Mouse (Mus musculus) midbrain, embryonic 11.5 days (tissue): ENCODE data around the gene Fam149a. TPM values are rescaled to one million over a fixed set of nuclear protein-coding genes. Genes with fewer than 3 reads are reported as not detected.
A peak's percentile ranks its signal among the peaks of the same experiment; 100 is the strongest.

Experiments
- ATAC-seq: fragments of 200-750 bp; cut with Nextera tagmentation; 2 replicates; pipeline ENCODE4 v1.8.0; 2017; ENCODE audit warnings: moderate TSS enrichment, moderate library complexity; ENCODE audit not compliant: low FRiP score
- DNase-seq: peaks from one replicate; pipeline ENCODE4 v3.0.0; 2015; ENCODE audit warnings: low spot score; ENCODE audit errors: missing footprints
- H3K27ac ChIP-seq: fragments of 300-500 bp; sonication (generic); 2 replicates; pipeline ENCODE4 v1.5.1; 2014; ENCODE audit warnings: low read depth, low read length
- H3K27me3 ChIP-seq: fragments of 300-500 bp; sonication (generic); 2 replicates; pipeline ENCODE4 v1.6.1; 2014; ENCODE audit warnings: mild to moderate bottlenecking, low read length, moderate library complexity, mixed read lengths; ENCODE audit not compliant: control insufficient read depth, insufficient read depth
- H3K36me3 ChIP-seq: fragments of 300-500 bp; sonication (generic); 2 replicates; pipeline ENCODE4 v1.6.1; 2014; ENCODE audit warnings: mild to moderate bottlenecking, low read length, moderate library complexity, mixed read lengths; ENCODE audit not compliant: control insufficient read depth, insufficient read depth
- H3K4me1 ChIP-seq: fragments of 300-500 bp; sonication (generic); 2 replicates; pipeline ENCODE4 v1.6.1; 2014; ENCODE audit warnings: low read length; ENCODE audit not compliant: control insufficient read depth, insufficient read depth
- H3K4me2 ChIP-seq: fragments of 300-500 bp; sonication (generic); 2 replicates; pipeline ENCODE4 v1.6.1; 2014; ENCODE audit warnings: mild to moderate bottlenecking, moderate library complexity
- H3K4me3 ChIP-seq: fragments of 300-500 bp; sonication (generic); 2 replicates; pipeline ENCODE4 v1.5.1; 2014; ENCODE audit warnings: low read depth, low read length
- H3K9ac ChIP-seq: fragments of 300-500 bp; sonication (generic); 2 replicates; pipeline ENCODE4 v1.6.1; 2014; ENCODE audit warnings: low read length
- H3K9me3 ChIP-seq: fragments of 300-500 bp; sonication (generic); 2 replicates; pipeline ENCODE4 v1.6.1; 2016; ENCODE audit warnings: low read length; ENCODE audit not compliant: control insufficient read depth
- WGBS: fragments of 180-500 bp; shearing (Covaris S2); extraction: QIAGEN DNeasy Blood & Tissue Kit; methylation state at CpG from one replicate; pipeline ENCODE4 v1.1.7; 2014; 5-methylcytosine and 5-hydroxymethylcytosine counted together
- polyA plus RNA-seq: library from polyadenylated mRNA; unstranded; fragments of >200 nt; fragmentation: Nextera tagmentation; extraction: Ambion mirVana; gene quantifications from 2 replicates; pipeline ENCODE4 v1.2.1, GENCODE M21; 2014

Fam149a gene
- 8.1 and 9.8 TPM in 2 replicates for polyA plus RNA-seq

DNA sequence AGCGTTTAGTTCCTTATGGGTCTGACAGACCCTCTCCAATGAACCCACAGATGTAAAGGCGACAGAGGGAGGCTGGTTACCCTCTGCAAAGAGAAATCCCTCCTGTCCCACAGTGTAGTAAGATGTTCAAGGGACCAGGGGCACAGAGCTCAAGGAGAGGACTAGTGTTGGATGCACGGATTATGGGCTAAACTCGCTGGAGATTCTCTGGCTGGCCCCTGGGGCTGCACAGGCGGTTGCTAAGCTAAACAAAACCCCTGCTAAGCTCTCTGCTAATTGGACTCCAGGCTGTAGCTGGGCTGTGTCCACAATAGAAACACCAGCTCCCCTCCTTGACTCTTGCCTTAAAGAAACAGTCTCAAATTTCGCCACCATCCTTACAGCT is at the start of gene Fam149a:
Fam149a (minus strand) TSS at position 329 of the 385 bp plus-strand sequence.
- H3K4me3 ChIP-seq = peak within 1 kb of the TSS; percentile 35
- no peaks in the 10 kb centered on the region for H3K36me3 ChIP-seq
- no peak within 1 kb of the TSS for H3K27ac ChIP-seq
- no peaks in the 10 kb centered on the region for H3K9me3 ChIP-seq
- peaks cover 7% of the 10 kb centered on the region; the same call in 1 of the 2 replicates for H3K4me1 ChIP-seq
- 2% methylated on average over 6 of the region's 6 CpGs for WGBS
- ATAC-seq = peak; percentile 86
- no peak for DNase-seq
- peak within 1 kb of the TSS; percentile 48 for H3K9ac ChIP-seq
- H3K4me2 ChIP-seq = peak within 1 kb of the TSS; percentile 92
- no peaks in the 10 kb centered on the region; the same call in 1 of the 2 replicates for H3K27me3 ChIP-seq

DNA sequence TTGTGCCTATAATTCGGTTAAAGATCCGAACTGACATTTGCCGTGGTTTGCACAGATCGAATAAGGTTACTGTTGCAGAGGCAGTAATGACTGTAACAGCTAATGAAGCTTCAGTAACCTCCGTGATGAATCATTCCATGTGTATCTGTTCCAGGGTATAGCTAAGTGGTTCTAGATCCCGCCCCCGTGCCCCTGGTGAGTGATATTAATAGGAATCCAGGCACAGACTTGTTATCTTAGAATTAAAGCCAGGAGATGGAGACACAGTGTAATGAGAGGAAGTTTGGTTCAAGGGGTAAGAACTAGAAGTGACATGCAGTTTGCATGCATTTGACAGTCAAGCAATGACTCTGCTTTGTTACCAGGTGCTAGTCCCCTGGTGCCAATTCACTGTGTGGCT is 38.1 kb upstream of the Fam149a start:
- H3K4me3 ChIP-seq = no peak overlapping the region
- 90% methylated on average over 7 of the region's 7 CpGs for WGBS
- no peak overlapping the region for H3K27ac ChIP-seq
- H3K4me1 ChIP-seq = no peaks in the 10 kb centered on the region
- peak; percentile 56 for DNase-seq
- H3K9ac ChIP-seq = no peak overlapping the region
- no peak overlapping the region for H3K4me2 ChIP-seq
- no peaks in the 10 kb centered on the region for H3K27me3 ChIP-seq
- no peaks in the 10 kb centered on the region for H3K36me3 ChIP-seq
- no peak for ATAC-seq
- H3K9me3 ChIP-seq = no peaks in the 10 kb centered on the region

DNA sequence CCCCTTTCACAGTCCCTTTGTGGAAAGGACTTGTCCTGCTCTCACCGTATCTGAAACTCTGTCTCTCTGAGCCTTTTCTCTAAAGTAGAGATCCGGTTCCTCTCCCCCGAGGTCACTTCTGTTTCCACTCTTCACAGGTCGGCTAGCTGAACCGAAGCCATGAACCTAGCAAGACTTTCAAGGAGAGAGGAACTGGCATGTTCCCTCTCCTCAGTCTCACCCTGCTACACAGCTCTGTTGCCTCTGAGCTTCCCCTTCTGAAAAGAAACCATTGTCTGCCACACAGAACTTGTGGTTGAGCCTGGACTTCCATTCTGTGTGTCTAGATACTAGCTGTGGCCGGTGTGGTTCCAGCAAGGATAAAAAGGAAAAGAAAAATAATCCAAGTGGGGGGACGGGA is 32.9 kb upstream of the Fam149a start:
- WGBS = 83% methylated on average over 7 of the region's 7 CpGs
- DNase-seq = no peak
- Histone ChIP-seq H3K4me2 (no peak overlapping the region), H3K36me3 (no peaks in the 10 kb centered on the region), H3K4me3 (no peak overlapping the region), H3K9ac (no peak overlapping the region), H3K9me3 (no peaks in the 10 kb centered on the region), H3K27me3 (no peaks in the 10 kb centered on the region), H3K4me1 (no peaks in the 10 kb centered on the region), H3K27ac (no peak overlapping the region)
- no peak for ATAC-seq

DNA sequence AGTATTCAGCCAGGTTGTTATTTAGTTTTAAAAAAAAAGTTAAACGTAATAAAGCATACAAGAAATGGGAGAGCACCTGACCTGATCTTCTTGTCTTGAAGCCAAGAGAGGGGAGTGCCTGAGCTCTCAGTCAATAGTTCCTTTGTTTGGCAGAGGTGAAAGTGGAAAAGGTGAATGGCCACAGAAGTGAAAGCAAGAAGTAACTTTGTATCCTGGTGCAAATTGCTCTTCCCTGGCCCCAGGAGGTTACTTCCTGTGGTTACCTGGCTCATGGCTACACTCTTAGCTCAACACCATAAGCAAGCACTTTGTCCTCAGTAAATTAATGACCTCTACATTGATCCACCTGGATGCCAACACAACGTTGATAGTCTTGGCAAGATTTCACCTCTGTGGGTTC is 28.8 kb upstream of the Fam149a start, which contains the start of gene Tlr3:
Tlr3 (minus strand) TSS at position 199 of the 400 bp plus-strand sequence.
- Histone ChIP-seq H3K4me3 (peak within 1 kb of the TSS; percentile 16; the same call in 1 of the 2 replicates), H3K4me2 (peak within 1 kb of the TSS; percentile 46), H3K36me3 (no peaks in the 10 kb centered on the region), H3K9me3 (no peaks in the 10 kb centered on the region), H3K4me1 (no peaks in the 10 kb centered on the region), H3K27me3 (no peaks in the 10 kb centered on the region), H3K27ac (no peak within 1 kb of the TSS), H3K9ac (peak within 1 kb of the TSS; percentile 34; the same call in 1 of the 2 replicates)
- no peak for ATAC-seq
- 70% methylated on average over 2 of the region's 2 CpGs for WGBS
- no peak for DNase-seq

DNA sequence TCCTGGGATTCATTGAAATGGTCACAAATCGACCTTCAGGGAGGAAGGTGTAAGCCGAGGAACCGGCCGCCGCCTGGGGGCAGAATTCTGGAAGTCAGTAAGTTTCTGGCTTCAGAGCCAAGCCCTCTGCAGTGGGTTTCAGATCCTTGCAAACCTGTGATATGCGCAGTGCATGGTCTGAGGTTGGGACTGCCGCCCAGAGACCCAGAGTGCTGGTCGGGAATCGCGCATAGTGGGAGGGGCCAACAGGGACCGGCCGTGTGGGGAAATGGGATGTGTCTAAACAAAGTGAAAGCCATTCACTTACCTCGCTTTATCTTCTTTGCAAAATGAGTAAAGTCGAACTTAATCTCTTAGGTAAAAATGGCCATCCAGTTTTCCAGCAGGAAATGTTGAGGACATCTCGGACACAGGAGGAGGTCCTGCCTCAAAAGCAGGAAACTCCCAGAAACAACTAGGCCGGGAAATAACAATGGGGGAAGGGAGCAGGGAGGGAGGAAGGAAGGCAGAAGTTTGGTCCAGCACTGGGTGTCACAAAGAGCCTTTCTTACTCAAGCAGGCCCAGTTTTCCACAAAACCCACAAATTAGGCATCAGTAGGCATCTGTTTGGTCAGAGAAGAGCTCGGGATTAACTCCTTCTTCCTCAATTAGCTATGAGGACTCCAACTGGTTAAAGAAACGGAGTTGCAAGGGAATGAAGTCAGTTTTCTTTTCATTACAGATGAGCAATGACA is 28.2 kb upstream of the Fam149a start:
- no peaks in the 10 kb centered on the region for H3K4me1 ChIP-seq
- peak overlapping the region; percentile 16; the same call in 1 of the 2 replicates for H3K4me3 ChIP-seq
- peak overlapping the region; percentile 46 for H3K4me2 ChIP-seq
- no peak overlapping the region for H3K27ac ChIP-seq
- 10% methylated on average over 18 of the region's 18 CpGs for WGBS
- H3K36me3 ChIP-seq = no peaks in the 10 kb centered on the region
- DNase-seq (peak; percentile 92), ATAC-seq (peak; percentile 92)
- no peaks in the 10 kb centered on the region for H3K27me3 ChIP-seq
- H3K9me3 ChIP-seq = no peaks in the 10 kb centered on the region
- H3K9ac ChIP-seq = peak overlapping the region; percentile 34; the same call in 1 of the 2 replicates

DNA sequence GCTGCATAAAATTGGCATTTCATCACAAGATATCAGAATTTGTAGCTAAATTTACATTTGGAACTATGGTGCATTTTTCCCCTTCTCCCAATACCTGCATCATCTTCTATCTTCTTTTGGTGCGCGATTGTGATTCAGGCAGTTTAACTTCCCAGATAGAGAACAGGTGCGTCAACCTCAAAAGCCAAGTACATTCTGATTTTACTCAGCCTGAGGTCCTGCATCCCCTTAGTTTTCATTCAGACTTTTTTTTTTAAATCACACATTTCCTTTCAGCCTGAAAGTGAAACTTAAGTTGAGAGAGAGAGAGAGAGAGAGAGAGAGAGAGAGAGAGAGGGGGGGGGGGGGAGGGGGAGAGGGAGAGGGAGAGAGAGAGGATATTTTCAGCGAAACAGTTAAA is 27.6 kb upstream of the Fam149a start:
- ATAC-seq (peak; percentile 42; the same call in 1 of the 2 replicates), DNase-seq (no peak)
- peak overlapping the region; percentile 16; the same call in 1 of the 2 replicates for H3K4me3 ChIP-seq
- H3K27me3 ChIP-seq = no peaks in the 10 kb centered on the region
- no peaks in the 10 kb centered on the region for H3K4me1 ChIP-seq
- no peak overlapping the region; the same call in 1 of the 2 replicates for H3K9ac ChIP-seq
- no peaks in the 10 kb centered on the region for H3K36me3 ChIP-seq
- peak overlapping the region; percentile 46; the same call in 1 of the 2 replicates for H3K4me2 ChIP-seq
- H3K27ac ChIP-seq = no peak overlapping the region
- H3K9me3 ChIP-seq = no peaks in the 10 kb centered on the region
- 53% methylated on average over 4 of the region's 4 CpGs for WGBS

GRCm38 (mm10) chr8:45383250-45383649 is 1.2 kb upstream of the Fam149a start:
- Histone ChIP-seq H3K4me3 (no peak overlapping the region), H3K27ac (no peak overlapping the region), H3K36me3 (no peaks in the 10 kb centered on the region), H3K9me3 (no peaks in the 10 kb centered on the region), H3K4me2 (no peak overlapping the region), H3K27me3 (no peaks in the 10 kb centered on the region; the same call in 1 of the 2 replicates), H3K9ac (no peak overlapping the region), H3K4me1 (peaks cover 7% of the 10 kb centered on the region; the same call in 1 of the 2 replicates)
- 73% methylated on average over 1 of the region's 1 CpGs for WGBS
- DNase-seq = no peak
- no peak for ATAC-seq

DNA sequence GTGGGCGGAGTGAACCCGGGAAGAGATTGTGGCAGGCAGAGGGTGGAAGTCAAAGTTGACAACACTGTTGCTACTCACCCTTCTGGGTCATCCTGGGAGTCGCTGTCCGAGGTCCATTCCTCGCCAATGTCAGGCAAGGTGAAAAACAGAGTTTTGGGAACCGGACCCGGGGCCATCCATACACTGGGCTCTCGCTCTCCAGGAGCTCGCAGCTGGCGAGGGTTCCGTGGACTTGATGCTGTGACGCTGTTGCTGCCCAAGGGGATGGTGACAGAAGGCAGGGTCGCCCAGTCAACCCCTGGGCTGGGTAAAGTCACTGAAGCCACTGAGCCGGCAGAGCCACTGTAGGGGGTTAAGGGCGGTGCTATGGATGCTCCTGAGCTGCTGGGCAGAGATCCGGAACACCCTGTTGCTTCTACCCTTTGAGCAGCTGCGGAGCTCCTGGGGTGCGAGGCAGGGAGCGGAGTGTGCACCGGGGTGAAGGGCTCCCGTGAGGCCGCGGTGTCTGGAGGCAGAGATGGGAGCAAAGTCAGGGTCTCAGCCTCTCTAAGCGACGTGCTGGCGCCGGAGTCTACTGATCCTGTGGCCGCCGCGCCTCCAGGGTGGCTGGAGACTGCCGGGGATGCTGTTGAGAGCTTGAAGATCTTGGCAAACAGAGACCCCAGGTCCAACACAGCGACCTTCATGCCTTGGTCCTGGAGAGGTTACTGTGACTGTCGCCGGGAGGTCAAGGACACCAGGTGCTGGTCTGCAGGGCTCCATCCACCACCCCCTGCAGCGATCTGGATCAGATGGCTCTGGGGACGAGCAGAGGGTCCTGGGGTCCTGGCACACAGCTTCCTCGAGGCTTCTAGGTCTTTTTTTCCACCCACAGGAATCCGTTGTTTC is 772 bp downstream of the Fam149a start:
- Histone ChIP-seq H3K4me2 (peak overlapping the region; percentile 92), H3K27ac (no peak overlapping the region), H3K9ac (peak overlapping the region; percentile 48), H3K36me3 (no peaks in the 10 kb centered on the region), H3K4me3 (peak overlapping the region; percentile 35), H3K9me3 (no peaks in the 10 kb centered on the region), H3K27me3 (no peaks in the 10 kb centered on the region; the same call in 1 of the 2 replicates), H3K4me1 (peaks cover 7% of the 10 kb centered on the region; the same call in 1 of the 2 replicates)
- DNase-seq (peak; percentile 94), ATAC-seq (peak; percentile 63; the same call in 1 of the 2 replicates)
- 1% methylated on average over 38 of the region's 38 CpGs for WGBS
